Mouse (Mus musculus): Measurements from ENCODE around the gene Nek2. TPM values are rescaled to one million over a fixed set of nuclear protein-coding genes. Genes with fewer than 3 reads are reported as not detected.

Gene Nek2
- polyA plus RNA-seq, 1 experiment from 2014 or later, result 14.7 TPM

GRCm38 (mm10) chr1:191875006-191875405 is 53.8 kb downstream of the Nek2 start:
- H3K4me3 ChIP-seq (ENCODE audit: low read depth, low read length), result no peak overlapping the region
- H3K4me1 ChIP-seq (ENCODE audit: insufficient read depth), result peaks cover 21% of the 10 kb centered on the region
- no peak overlapping the region for H3K27ac ChIP-seq (ENCODE audit: low read depth)
- WGBS (ENCODE audit: insufficient replicate concordance), result 52% methylated on average over 7 of the region's 7 CpGs
- ATAC-seq, result peak; percentile 52
- peak; percentile 68 for DNase-seq
- no peaks in the 10 kb centered on the region for H3K9me3 ChIP-seq (ENCODE audit: low read length)
- no peaks in the 10 kb centered on the region for H3K36me3 ChIP-seq (replicated peaks; ENCODE audit: insufficient read depth, low read length)
- H3K9ac ChIP-seq (replicated peaks), result no peak overlapping the region
- TF ChIP-seq CTCF (IDR thresholded peaks at IDR 0.05; ENCODE audit: low read depth) (no peak), EP300 (IDR thresholded peaks at IDR 0.05; ENCODE audit: low read depth) (peak; percentile 82)
- H3K27me3 ChIP-seq (ENCODE audit: insufficient read depth, low read length), result no peaks in the 10 kb centered on the region
- no peak overlapping the region for H3K4me2 ChIP-seq (ENCODE audit: low read depth, low read length)

- WGBS (ENCODE audit: insufficient replicate concordance), result 51% methylated on average over 9 of the region's 9 CpGs
- peak; percentile 26 for DNase-seq
- H3K4me3 ChIP-seq (ENCODE audit: low read depth, low read length), result no peak overlapping the region
- no peaks in the 10 kb centered on the region for H3K27me3 ChIP-seq (ENCODE audit: insufficient read depth, low read length)
- no peak overlapping the region for H3K27ac ChIP-seq (ENCODE audit: low read depth)
- H3K9me3 ChIP-seq (ENCODE audit: low read length), result no peaks in the 10 kb centered on the region
- no peak for TF ChIP-seq EP300 (IDR thresholded peaks at IDR 0.05; ENCODE audit: low read depth)
- TF ChIP-seq CTCF (IDR thresholded peaks at IDR 0.05; ENCODE audit: low read depth), result no peak
- ATAC-seq, result peak; percentile 58
- peaks cover 26% of the 10 kb centered on the region for H3K4me1 ChIP-seq (ENCODE audit: insufficient read depth)
- no peaks in the 10 kb centered on the region for H3K36me3 ChIP-seq (replicated peaks; ENCODE audit: insufficient read depth, low read length)
- H3K4me2 ChIP-seq (ENCODE audit: low read depth, low read length), result peak overlapping the region; percentile 27; the same call in 1 of the 2 replicates
- H3K9ac ChIP-seq (replicated peaks), result no peak overlapping the region
Observed at GRCm38 (mm10) chr1:191875683-191876305, 54.5 kb downstream of the Nek2 start.

GRCm38 (mm10) chr1:191877681-191878080 is 56.4 kb downstream of the Nek2 start:
- H3K4me2 ChIP-seq (ENCODE audit: low read depth, low read length), result no peak overlapping the region
- H3K27me3 ChIP-seq (ENCODE audit: insufficient read depth, low read length), result no peaks in the 10 kb centered on the region
- H3K27ac ChIP-seq (ENCODE audit: low read depth), result peak overlapping the region; percentile 12; the same call in 1 of the 2 replicates
- TF ChIP-seq EP300 (IDR thresholded peaks at IDR 0.05; ENCODE audit: low read depth) (no peak), CTCF (IDR thresholded peaks at IDR 0.05; ENCODE audit: low read depth) (no peak)
- DNase-seq (no peak), ATAC-seq (no peak)
- H3K9me3 ChIP-seq (ENCODE audit: low read length), result no peaks in the 10 kb centered on the region
- no peak overlapping the region for H3K9ac ChIP-seq (replicated peaks)
- 69% methylated on average over 10 of the region's 10 CpGs for WGBS (ENCODE audit: insufficient replicate concordance)
- no peak overlapping the region for H3K4me3 ChIP-seq (ENCODE audit: low read depth, low read length)
- peaks cover 42% of the 10 kb centered on the region for H3K4me1 ChIP-seq (ENCODE audit: insufficient read depth)
- H3K36me3 ChIP-seq (replicated peaks; ENCODE audit: insufficient read depth, low read length), result no peaks in the 10 kb centered on the region

GRCm38 (mm10) chr1:191878518-191878921 is 57.3 kb downstream of the Nek2 start:
- WGBS (ENCODE audit: insufficient replicate concordance), result 77% methylated on average over 4 of the region's 4 CpGs
- H3K4me1 ChIP-seq (ENCODE audit: insufficient read depth), result peaks cover 48% of the 10 kb centered on the region
- ATAC-seq (no peak), DNase-seq (no peak)
- H3K9ac ChIP-seq (replicated peaks), result no peak overlapping the region
- H3K4me3 ChIP-seq (ENCODE audit: low read depth, low read length), result no peak overlapping the region
- no peak overlapping the region for H3K4me2 ChIP-seq (ENCODE audit: low read depth, low read length)
- no peaks in the 10 kb centered on the region for H3K36me3 ChIP-seq (replicated peaks; ENCODE audit: insufficient read depth, low read length)
- H3K27ac ChIP-seq (ENCODE audit: low read depth), result peak overlapping the region; percentile 44; the same call in 1 of the 2 replicates
- TF ChIP-seq CTCF (IDR thresholded peaks at IDR 0.05; ENCODE audit: low read depth), result no peak
- no peak for TF ChIP-seq EP300 (IDR thresholded peaks at IDR 0.05; ENCODE audit: low read depth)
- no peaks in the 10 kb centered on the region for H3K27me3 ChIP-seq (ENCODE audit: insufficient read depth, low read length)
- no peaks in the 10 kb centered on the region for H3K9me3 ChIP-seq (ENCODE audit: low read length)

- peak; percentile 58 for ATAC-seq
- H3K27ac ChIP-seq (ENCODE audit: low read depth), result no peak overlapping the region; the same call in 1 of the 2 replicates
Observed at GRCm38 (mm10) chr1:191880247-191880646, 59.0 kb downstream of the Nek2 start.

GRCm38 (mm10) chr1:191880921-191881609 is 59.8 kb downstream of the Nek2 start:
- Histone ChIP-seq H3K36me3 (replicated peaks; ENCODE audit: insufficient read depth, low read length) (no peaks in the 10 kb centered on the region), H3K27me3 (ENCODE audit: insufficient read depth, low read length) (no peaks in the 10 kb centered on the region), H3K27ac (ENCODE audit: low read depth) (peak overlapping the region; percentile 16; the same call in 1 of the 2 replicates), H3K4me3 (ENCODE audit: low read depth, low read length) (no peak overlapping the region), H3K4me2 (ENCODE audit: low read depth, low read length) (peak overlapping the region; percentile 30; the same call in 1 of the 2 replicates), H3K9ac (replicated peaks) (no peak overlapping the region), H3K9me3 (ENCODE audit: low read length) (no peaks in the 10 kb centered on the region), H3K4me1 (ENCODE audit: insufficient read depth) (peaks cover 41% of the 10 kb centered on the region)
- ATAC-seq (peak; percentile 30), DNase-seq (peak; percentile 42)
- TF ChIP-seq EP300 (IDR thresholded peaks at IDR 0.05; ENCODE audit: low read depth) (no peak), CTCF (IDR thresholded peaks at IDR 0.05; ENCODE audit: low read depth) (no peak)
- WGBS (ENCODE audit: insufficient replicate concordance), result 34% methylated on average over 8 of the region's 8 CpGs

More at GRCm38 (mm10) chr1:191880247-191880646, 59.0 kb downstream of the Nek2 start:
- Histone ChIP-seq H3K9me3 (ENCODE audit: low read length) (no peaks in the 10 kb centered on the region), H3K9ac (replicated peaks) (no peak overlapping the region), H3K36me3 (replicated peaks; ENCODE audit: insufficient read depth, low read length) (no peaks in the 10 kb centered on the region), H3K4me1 (ENCODE audit: insufficient read depth) (peaks cover 48% of the 10 kb centered on the region), H3K27me3 (ENCODE audit: insufficient read depth, low read length) (no peaks in the 10 kb centered on the region), H3K4me3 (ENCODE audit: low read depth, low read length) (no peak overlapping the region), H3K4me2 (ENCODE audit: low read depth, low read length) (no peak overlapping the region)
- TF ChIP-seq CTCF (IDR thresholded peaks at IDR 0.05; ENCODE audit: low read depth), result no peak
- no peak for TF ChIP-seq EP300 (IDR thresholded peaks at IDR 0.05; ENCODE audit: low read depth)
- DNase-seq, result peak; percentile 21
- WGBS (ENCODE audit: insufficient replicate concordance), result 67% methylated on average over 3 of the region's 3 CpGs
